Mouse (Mus musculus) lung, embryonic 16.5 days (tissue): Measurements from ENCODE around the gene Acot2. TPM values are rescaled to one million over a fixed set of nuclear protein-coding genes. Genes with fewer than 3 reads are reported as not detected.

Source experiments
- ATAC-seq: fragments of 200-750 bp; cut with Nextera tagmentation; 2 replicates; pipeline ENCODE4 v1.8.0; 2017; ENCODE audit warnings: low read depth, mild to moderate bottlenecking, moderate library complexity
- H3K27ac ChIP-seq: fragments of 300-500 bp; sonication (generic); 2 replicates; pipeline ENCODE4 v1.5.1; 2014; ENCODE audit warnings: mild to moderate bottlenecking, control low read depth, low read length
- H3K27me3 ChIP-seq: fragments of 300-500 bp; sonication (generic); 2 replicates; pipeline ENCODE4 v1.6.1; 2014; ENCODE audit warnings: low read depth, low read length, mixed read lengths; ENCODE audit not compliant: control insufficient read depth, insufficient read depth
- H3K36me3 ChIP-seq: fragments of 300-500 bp; sonication (generic); 2 replicates; pipeline ENCODE4 v1.6.1; 2014; ENCODE audit warnings: low read length; ENCODE audit not compliant: control insufficient read depth, insufficient read depth
- H3K4me1 ChIP-seq: fragments of 300-500 bp; sonication (generic); replicated peaks from 2 replicates; pipeline ENCODE4 v1.6.1; 2014; ENCODE audit warnings: low read length, mixed read lengths; ENCODE audit not compliant: control insufficient read depth, insufficient read depth
- H3K4me2 ChIP-seq: fragments of 300-500 bp; sonication (generic); 2 replicates; pipeline ENCODE4 v1.6.1; 2014; ENCODE audit warnings: low read depth, low read length, control low read depth
- H3K4me3 ChIP-seq: fragments of 300-500 bp; sonication (generic); 2 replicates; pipeline ENCODE4 v1.5.1; 2014; ENCODE audit warnings: mild to moderate bottlenecking, low read length, control low read depth
- H3K9ac ChIP-seq: fragments of 300-500 bp; sonication (generic); 2 replicates; pipeline ENCODE4 v1.6.1; 2014; ENCODE audit warnings: low read length, control low read depth
- H3K9me3 ChIP-seq: fragments of 300-500 bp; sonication (generic); 2 replicates; pipeline ENCODE4 v1.6.1; 2016; ENCODE audit warnings: low read length; ENCODE audit not compliant: control insufficient read depth
- WGBS: fragments of 180-500 bp; shearing (Covaris S2); extraction: QIAGEN DNeasy Blood & Tissue Kit; methylation state at CpG from one replicate; pipeline ENCODE4 v1.1.7; 2014; 5-methylcytosine and 5-hydroxymethylcytosine counted together
- polyA plus RNA-seq: library from polyadenylated mRNA; unstranded; fragments of >200 nt; fragmentation: Nextera tagmentation; extraction: Ambion mirVana; gene quantifications from 2 replicates; pipeline ENCODE4 v1.2.1, GENCODE M21; 2015

Gene Acot2
- polyA plus RNA-seq, 1 experiment from 2014 or later = 40.9 TPM

DNA sequence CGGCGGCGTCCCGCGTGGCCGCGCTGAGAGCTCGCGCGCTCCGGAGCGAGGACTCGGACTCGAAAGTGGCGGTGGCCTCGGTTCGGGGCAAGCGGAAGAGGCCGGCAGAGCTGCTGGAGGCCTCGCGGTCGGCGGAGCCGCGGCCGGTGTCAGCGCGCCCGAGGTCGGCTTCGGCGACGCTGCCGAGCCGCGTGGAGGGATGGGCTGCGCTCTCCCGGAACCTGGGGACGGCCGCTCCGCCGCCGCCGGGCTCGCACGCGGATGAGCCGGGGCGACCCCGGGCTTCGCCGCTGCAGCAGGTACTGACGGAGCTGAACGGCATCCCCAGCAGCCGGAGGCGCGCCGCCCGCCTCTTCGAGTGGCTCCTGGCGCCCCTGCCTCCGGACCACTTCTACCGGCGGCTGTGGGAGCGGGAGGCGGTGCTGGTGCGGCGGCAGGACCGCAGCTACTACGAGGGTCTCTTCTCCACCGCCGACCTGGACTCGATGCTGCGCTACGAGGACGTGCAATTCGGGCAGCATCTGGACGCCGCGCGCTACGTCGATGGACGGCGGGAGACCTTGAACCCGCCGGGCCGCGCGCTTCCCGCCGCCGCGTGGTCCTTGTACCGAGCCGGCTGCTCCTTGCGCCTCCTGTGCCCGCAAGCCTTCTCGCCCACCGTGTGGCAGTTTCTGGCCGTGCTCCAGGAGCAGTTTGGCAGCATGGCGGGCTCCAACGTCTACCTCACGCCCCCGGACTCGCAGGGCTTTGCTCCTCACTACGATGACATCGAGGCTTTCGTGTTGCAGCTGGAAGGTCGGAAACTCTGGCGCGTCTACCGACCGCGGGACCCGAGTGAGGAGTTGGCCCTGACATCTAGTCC is 36.6 kb upstream of the Acot2 start:
- Histone ChIP-seq H3K27me3 (no peaks in the 10 kb centered on the region), H3K4me1 (peaks cover 19% of the 10 kb centered on the region), H3K9ac (peak overlapping the region; percentile 88), H3K4me3 (peak overlapping the region; percentile 92), H3K27ac (peak overlapping the region; percentile 79), H3K4me2 (peak overlapping the region; percentile 98), H3K36me3 (no peaks in the 10 kb centered on the region), H3K9me3 (0 out of 2 replicates have a peak, but pooled peaks cover 5% of the 10 kb centered on the region)
- under 1% methylated on average over 111 of the region's 116 CpGs for WGBS
- peak; percentile 58 for ATAC-seq

DNA sequence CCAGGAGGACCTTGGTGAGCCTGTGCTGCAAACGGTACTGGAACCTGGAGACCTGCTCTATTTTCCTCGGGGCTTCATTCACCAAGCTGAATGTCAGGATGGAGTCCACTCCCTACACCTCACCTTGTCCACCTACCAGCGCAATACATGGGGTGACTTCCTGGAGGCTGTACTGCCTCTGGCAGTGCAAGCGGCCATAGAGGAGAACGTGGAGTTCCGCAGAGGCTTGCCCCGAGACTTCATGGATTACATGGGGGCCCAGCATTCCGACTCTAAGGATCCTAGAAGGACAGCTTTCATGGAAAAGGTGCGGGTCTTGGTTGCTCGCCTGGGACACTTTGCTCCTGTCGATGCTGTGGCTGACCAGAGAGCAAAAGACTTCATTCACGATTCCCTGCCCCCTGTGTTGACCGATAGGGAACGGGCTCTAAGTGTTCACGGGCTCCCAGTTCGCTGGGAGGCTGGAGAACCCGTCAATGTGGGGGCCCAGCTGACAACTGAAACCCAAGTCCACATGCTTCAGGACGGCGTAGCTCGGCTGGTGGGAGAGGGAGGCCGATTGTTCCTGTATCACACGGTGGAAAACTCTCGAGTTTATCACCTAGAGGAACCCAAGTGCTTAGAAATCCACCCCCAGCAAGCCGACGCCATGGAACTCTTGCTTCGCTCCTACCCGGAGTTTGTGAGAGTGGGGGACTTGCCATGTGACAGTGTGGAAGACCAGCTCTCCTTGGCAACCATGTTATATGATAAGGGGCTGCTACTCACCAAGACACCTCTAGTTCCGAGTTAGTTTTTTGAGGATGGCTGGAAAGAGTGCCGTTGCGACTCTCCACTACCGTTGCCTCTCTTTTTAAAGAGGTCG is 35.7 kb upstream of the Acot2 start:
- H3K4me3 ChIP-seq = peak overlapping the region; percentile 92
- peaks cover 19% of the 10 kb centered on the region for H3K4me1 ChIP-seq
- H3K27me3 ChIP-seq = no peaks in the 10 kb centered on the region
- peak overlapping the region; percentile 88 for H3K9ac ChIP-seq
- ATAC-seq = no peak
- WGBS = 42% methylated on average over 32 of the region's 32 CpGs
- H3K27ac ChIP-seq = no peak overlapping the region; the same call in 1 of the 2 replicates
- 0 out of 2 replicates have a peak, but pooled peaks cover 5% of the 10 kb centered on the region for H3K9me3 ChIP-seq
- H3K4me2 ChIP-seq = peak overlapping the region; percentile 98
- H3K36me3 ChIP-seq = no peaks in the 10 kb centered on the region

GRCm38 (mm10) chr12:83958278-83958677 is 29.4 kb upstream of the Acot2 start:
- H3K4me1 ChIP-seq = peaks cover 4% of the 10 kb centered on the region
- no peak overlapping the region for H3K4me3 ChIP-seq
- no peak overlapping the region for H3K4me2 ChIP-seq
- H3K27ac ChIP-seq = no peak overlapping the region
- WGBS = 90% methylated on average over 9 of the region's 9 CpGs
- no peak overlapping the region for H3K9ac ChIP-seq
- H3K36me3 ChIP-seq = no peaks in the 10 kb centered on the region
- no peaks in the 10 kb centered on the region for H3K9me3 ChIP-seq
- no peak for ATAC-seq
- no peaks in the 10 kb centered on the region for H3K27me3 ChIP-seq

- H3K4me1 ChIP-seq = no peaks in the 10 kb centered on the region
- no peaks in the 10 kb centered on the region for H3K27me3 ChIP-seq
- no peak overlapping the region for H3K9ac ChIP-seq
- H3K4me3 ChIP-seq = no peak overlapping the region
- 0 out of 2 replicates have a peak overlapping the region, but pooled peaks have one; percentile 17 for H3K4me2 ChIP-seq
- H3K9me3 ChIP-seq = no peaks in the 10 kb centered on the region
- peak; percentile 96 for ATAC-seq
- H3K36me3 ChIP-seq = no peaks in the 10 kb centered on the region
- no peak overlapping the region; the same call in 1 of the 2 replicates for H3K27ac ChIP-seq
- WGBS = 47% methylated on average over 6 of the region's 7 CpGs
Observed at GRCm38 (mm10) chr12:83965235-83965634, 22.4 kb upstream of the Acot2 start.

- H3K9ac ChIP-seq = no peak overlapping the region
- H3K4me2 ChIP-seq = no peak overlapping the region
- no peaks in the 10 kb centered on the region for H3K9me3 ChIP-seq
- H3K4me1 ChIP-seq = no peaks in the 10 kb centered on the region
- ATAC-seq = peak; percentile 69; the same call in 1 of the 2 replicates
- WGBS = 41% methylated on average over 2 of the region's 2 CpGs
- no peak overlapping the region for H3K4me3 ChIP-seq
- no peaks in the 10 kb centered on the region for H3K36me3 ChIP-seq
- H3K27ac ChIP-seq = no peak overlapping the region
- no peaks in the 10 kb centered on the region for H3K27me3 ChIP-seq
Observed at GRCm38 (mm10) chr12:83972117-83972516, 15.5 kb upstream of the Acot2 start.

- 89% methylated on average over 6 of the region's 6 CpGs for WGBS
- Histone ChIP-seq H3K9me3 (peaks cover 2% of the 10 kb centered on the region; the same call in 1 of the 2 replicates), H3K27me3 (no peaks in the 10 kb centered on the region), H3K4me3 (no peak overlapping the region), H3K9ac (no peak overlapping the region), H3K4me1 (peaks cover 5% of the 10 kb centered on the region; the same call in 1 of the 2 replicates), H3K27ac (no peak overlapping the region), H3K4me2 (no peak overlapping the region), H3K36me3 (no peaks in the 10 kb centered on the region)
- no peak for ATAC-seq
Observed at GRCm38 (mm10) chr12:83978862-83979261, 8.8 kb upstream of the Acot2 start.

- no peaks in the 10 kb centered on the region for H3K36me3 ChIP-seq
- no peak overlapping the region for H3K4me3 ChIP-seq
- WGBS = 55% methylated on average over 4 of the region's 4 CpGs
- peaks cover 2% of the 10 kb centered on the region; the same call in 1 of the 2 replicates for H3K9me3 ChIP-seq
- no peak overlapping the region for H3K9ac ChIP-seq
- peaks cover 7% of the 10 kb centered on the region; the same call in 1 of the 2 replicates for H3K4me1 ChIP-seq
- H3K4me2 ChIP-seq = no peak overlapping the region
- H3K27me3 ChIP-seq = no peaks in the 10 kb centered on the region
- H3K27ac ChIP-seq = no peak overlapping the region
- no peak for ATAC-seq
Observed at GRCm38 (mm10) chr12:83981615-83982014, 6.0 kb upstream of the Acot2 start.

DNA sequence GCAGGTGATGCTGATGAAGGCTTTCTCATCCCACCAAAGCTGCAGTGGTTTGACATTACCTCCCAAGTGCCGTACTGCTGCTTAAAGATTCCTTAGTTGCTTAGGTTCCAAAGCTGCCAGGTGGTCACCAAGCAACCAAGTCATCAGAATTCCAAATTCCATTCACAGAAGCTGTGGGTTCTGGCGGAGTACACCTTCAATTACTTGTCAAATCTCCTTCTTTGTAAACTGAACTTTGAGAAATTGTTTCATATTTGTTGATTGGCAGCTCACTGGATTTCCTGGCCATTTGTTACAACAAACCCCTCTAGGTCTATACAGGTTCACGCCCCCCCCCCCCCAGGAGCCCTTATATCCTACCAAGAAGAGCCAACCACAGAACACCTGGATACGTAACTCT is 2.9 kb upstream of the Acot2 start, which contains the start of gene Heatr4:
Gene Heatr4, minus strand, starts transcription at position 101 of the 400 bp plus-strand sequence.
- no peak for ATAC-seq
- H3K4me3 ChIP-seq = no peak within 1 kb of the TSS
- no peaks in the 10 kb centered on the region for H3K27me3 ChIP-seq
- H3K4me2 ChIP-seq = no peak within 1 kb of the TSS
- whole genome bisulfite sequencing = 71% methylated on average over 4 of the region's 4 CpGs
- H3K27ac ChIP-seq = no peak within 1 kb of the TSS
- H3K9me3 ChIP-seq = peaks cover 7% of the 10 kb centered on the region; the same call in 1 of the 2 replicates
- H3K9ac ChIP-seq = no peak within 1 kb of the TSS
- 0 out of 2 replicates have a peak, but pooled peaks cover 5% of the 10 kb centered on the region for H3K36me3 ChIP-seq
- H3K4me1 ChIP-seq = peaks cover 13% of the 10 kb centered on the region

GRCm38 (mm10) chr12:83987242-83987582 is 449 bp upstream of the Acot2 start:
- peak overlapping the region; percentile 98 for H3K27ac ChIP-seq
- 9% methylated on average over 8 of the region's 8 CpGs for WGBS
- peaks cover 10% of the 10 kb centered on the region for H3K4me1 ChIP-seq
- 0 out of 2 replicates have a peak, but pooled peaks cover 8% of the 10 kb centered on the region for H3K36me3 ChIP-seq
- H3K9ac ChIP-seq = peak overlapping the region; percentile 84
- no peaks in the 10 kb centered on the region for H3K27me3 ChIP-seq
- 0 out of 2 replicates have a peak, but pooled peaks cover 7% of the 10 kb centered on the region for H3K9me3 ChIP-seq
- peak; percentile 21 for ATAC-seq
- peak overlapping the region; percentile 64 for H3K4me2 ChIP-seq
- H3K4me3 ChIP-seq = peak overlapping the region; percentile 69
